Mouse (Mus musculus) heart, postnatal 10 days (tissue): ENCODE measurements at regions not wholly inside any gene's neighbourhood (a gene's known extent, or its start where the extent isn't known, plus 50 kb on each side); places are given as distances from the start of the nearest gene placed in this dataset.

Experiments
- DNase-seq, 2 experiments: peaks; one replicate each; pipeline ENCODE4 v3.0.0; 2021
- intact Hi-C: fragments of 180-260 bp; cut with DNase I; formaldehyde crosslinking; loops from one replicate; pipeline ENCODE4 v1.15.1; 2025

GRCm38 (mm10) chr2:148510008-148510681, 66.8 kb upstream of the Cd93 start:
- intact Hi-C loops: no loop called here
- DNase-seq: peak; percentile 62

GRCm38 (mm10) chr2:148509357-148509756, 66.0 kb upstream of the Cd93 start:
- intact Hi-C loops: no loop called here
- no peak for DNase-seq

GRCm38 (mm10) chr2:148507523-148507922, 64.2 kb upstream of the Cd93 start:
- DNase-seq: no peak
- intact Hi-C loops: loop anchor here (2.0 kb wide), 1 partner anchor 65 kb away; the partner anchor contains the start of gene Cd93

- intact Hi-C loops: loop anchor here (2.0 kb wide), 1 partner anchor 64 kb away; the partner anchor contains the start of gene Cd93
Measured at GRCm38 (mm10) chr2:148506966-148507365, 63.6 kb upstream of the Cd93 start.

GRCm38 (mm10) chr2:148505651-148506050, 62.3 kb upstream of the Cd93 start:
- DNase-seq: peak; percentile 54 to 62

More at GRCm38 (mm10) chr2:148506966-148507365, 63.6 kb upstream of the Cd93 start:
- DNase-seq: no peak

GRCm38 (mm10) chr2:148503143-148503854, 59.9 kb upstream of the Cd93 start:
- intact Hi-C loops: no loop called here
- DNase-seq: no peak

More at GRCm38 (mm10) chr2:148505651-148506050, 62.3 kb upstream of the Cd93 start:
- intact Hi-C loops: loop anchor here (2.0 kb wide), 1 partner anchor 63 kb away; the partner anchor contains the start of gene Cd93

GRCm38 (mm10) chr2:148502321-148502720, 59.0 kb upstream of the Cd93 start:
- no peak for DNase-seq
- intact Hi-C loops: no loop called here

- intact Hi-C loops: no loop called here
- no peak for DNase-seq
Measured at GRCm38 (mm10) chr2:148500235-148500936, 57.0 kb upstream of the Cd93 start.

GRCm38 (mm10) chr2:148497452-148498302, 54.3 kb upstream of the Cd93 start:
- intact Hi-C loops: no loop called here

GRCm38 (mm10) chr2:148496151-148497040, 53.0 kb upstream of the Cd93 start:
- no peak for DNase-seq
- intact Hi-C loops: no loop called here

More at GRCm38 (mm10) chr2:148497452-148498302, 54.3 kb upstream of the Cd93 start:
- peak; percentile 40 to 47 for DNase-seq

- no peak for DNase-seq
- intact Hi-C loops: no loop called here
Measured at GRCm38 (mm10) chr2:148495485-148495884, 52.1 kb upstream of the Cd93 start.

GRCm38 (mm10) chr2:148493281-148493680, 49.9 kb upstream of the Cd93 start:
- no peak for DNase-seq

More at GRCm38 (mm10) chr2:148493281-148493680, 49.9 kb upstream of the Cd93 start:
- intact Hi-C loops: no loop called here
